Mouse (Mus musculus) MEL (cell line): Measurements from ENCODE around the gene Ttc3. TPM values are rescaled to one million over a fixed set of nuclear protein-coding genes. Genes with fewer than 3 reads are reported as not detected.

ENCODE experiments used
- DNase-seq: peaks from one replicate; pipeline ENCODE4 v3.0.0; 2011; ENCODE audit warnings: low read depth, low spot score
- H3K27ac ChIP-seq: 2 replicates; pipeline ENCODE4 v1.5.1; 2012; ENCODE audit warnings: low read depth, mild to moderate bottlenecking, control low read depth, low read length, moderate library complexity; ENCODE audit not compliant: control insufficient read depth
- H3K27me3 ChIP-seq, 2 experiments: fragments of 150-350 bp in 1 of 2; sonication (generic) in 1 of 2; 2 replicates each; pipeline ENCODE4 v1.6.1; 2012; ENCODE audit warnings: low read length in 2 of 2, mild to moderate bottlenecking in 2 of 2, improper control_type of control experiment in 1 of 2, moderate library complexity in 1 of 2; ENCODE audit not compliant: insufficient read depth in 2 of 2, control insufficient read depth in 1 of 2
- H3K36me3 ChIP-seq, 2 experiments: 2 replicates each; pipeline ENCODE4 v1.6.1; 2012 to 2014; ENCODE audit warnings: low read length in 2 of 2, improper control_type of control experiment in 1 of 2, inconsistent platforms in 1 of 2, mild to moderate bottlenecking in 1 of 2; ENCODE audit not compliant: insufficient read depth in 2 of 2, control insufficient read depth in 1 of 2
- H3K4me1 ChIP-seq, 2 experiments: fragments of 150-350 bp in 1 of 2; sonication (generic) in 1 of 2; 2 replicates each; pipeline ENCODE4 v1.6.1; 2012; ENCODE audit warnings: low read length in 2 of 2, improper control_type of control experiment in 1 of 2, mild to moderate bottlenecking in 1 of 2; ENCODE audit not compliant: insufficient read depth in 2 of 2, control insufficient read depth in 1 of 2
- H3K4me3 ChIP-seq, 2 experiments: fragments of 150-350 bp in 1 of 2; sonication (generic) in 1 of 2; 2 replicates each; pipeline ENCODE4 v1.5.1; 2012; ENCODE audit warnings: low read depth in 2 of 2, low read length in 2 of 2, mild to moderate bottlenecking in 2 of 2, moderate library complexity in 2 of 2, control low read depth in 1 of 2, improper control_type of control experiment in 1 of 2; ENCODE audit not compliant: control insufficient read depth in 1 of 2, insufficient read depth in 1 of 2
- H3K79me2 ChIP-seq: 2 replicates; pipeline ENCODE4 v1.6.1; 2012; ENCODE audit warnings: mild to moderate bottlenecking, low read length, moderate library complexity; ENCODE audit not compliant: control insufficient read depth, poor library complexity, insufficient read depth
- H3K9ac ChIP-seq: 2 replicates; pipeline ENCODE4 v1.6.1; 2012; ENCODE audit warnings: low read depth, mild to moderate bottlenecking, control low read depth, low read length, moderate library complexity; ENCODE audit not compliant: control insufficient read depth, poor library complexity, severe bottlenecking
- H3K9me3 ChIP-seq: fragments of 150-350 bp; sonication (generic); replicated peaks from 2 replicates; pipeline ENCODE4 v1.6.1; 2012; ENCODE audit warnings: mild to moderate bottlenecking, low read length, improper control_type of control experiment, moderate library complexity; ENCODE audit not compliant: insufficient read depth
- ELF1 ChIP-seq: IDR thresholded peaks from 2 replicates; pipeline ENCODE4 v1.6.1; 2014; ENCODE audit warnings: low read depth, mild to moderate bottlenecking, inconsistent platforms, low read length, improper control_type of control experiment, moderate library complexity
- GABPA ChIP-seq: IDR thresholded peaks from 2 replicates; pipeline ENCODE4 v1.6.1; 2012; ENCODE audit warnings: low read depth, mild to moderate bottlenecking, inconsistent platforms, low read length, improper control_type of control experiment, moderate library complexity
- JUND ChIP-seq: IDR thresholded peaks from 2 replicates; pipeline ENCODE4 v1.6.1; 2011; ENCODE audit warnings: low read depth, mild to moderate bottlenecking, improper control_type of control experiment, low read length
- KAT2A ChIP-seq: conservative IDR thresholded peaks from 2 replicates; pipeline ENCODE4 v1.6.1; 2012; ENCODE audit warnings: low read depth, low read length, improper control_type of control experiment, inconsistent platforms
- MAFK ChIP-seq: IDR thresholded peaks from 2 replicates; pipeline ENCODE4 v1.6.1; 2011; ENCODE audit warnings: low read depth, mild to moderate bottlenecking, low read length, improper control_type of control experiment, borderline replicate concordance
- MAX ChIP-seq: IDR thresholded peaks from 2 replicates; pipeline ENCODE4 v1.6.1; 2011; ENCODE audit warnings: low read length, improper control_type of control experiment
- MAZ ChIP-seq: IDR thresholded peaks from 2 replicates; pipeline ENCODE4 v1.6.1; 2012; ENCODE audit warnings: low read depth, mild to moderate bottlenecking, inconsistent platforms, low read length, improper control_type of control experiment
- MYB ChIP-seq: IDR thresholded peaks from 2 replicates; pipeline ENCODE4 v1.6.1; 2011; ENCODE audit warnings: mild to moderate bottlenecking, low read depth, low read length, improper control_type of control experiment
- NELFE ChIP-seq: IDR thresholded peaks from 2 replicates; pipeline ENCODE4 v1.6.1; 2011; ENCODE audit warnings: low read depth, low read length, improper control_type of control experiment
- POLR2AphosphoS2 ChIP-seq: IDR thresholded peaks from 2 replicates; pipeline ENCODE4 v1.6.1; 2011; ENCODE audit warnings: low read length, improper control_type of control experiment
- RCOR1 ChIP-seq: IDR thresholded peaks from 2 replicates; pipeline ENCODE4 v1.6.1; 2012; ENCODE audit warnings: low read depth, mild to moderate bottlenecking, inconsistent platforms, low read length, improper control_type of control experiment
- SMC3 ChIP-seq: IDR thresholded peaks from 2 replicates; pipeline ENCODE4 v1.6.1; 2011; ENCODE audit warnings: low read depth, low read length, improper control_type of control experiment
- TAL1 ChIP-seq: IDR thresholded peaks from 2 replicates; pipeline ENCODE4 v1.6.1; 2012; ENCODE audit warnings: mild to moderate bottlenecking, inconsistent platforms, low read length, moderate library complexity, mixed read lengths
- TCF12 ChIP-seq: IDR thresholded peaks from 2 replicates; pipeline ENCODE4 v1.6.1; 2014; ENCODE audit warnings: low read depth, mild to moderate bottlenecking, inconsistent platforms, low read length, improper control_type of control experiment, moderate library complexity
- USF2 ChIP-seq, 2 experiments: IDR thresholded peaks; 2 replicates each; pipeline ENCODE4 v1.6.1; 2011 to 2012; ENCODE audit warnings: improper control_type of control experiment in 2 of 2, low read length in 2 of 2, borderline replicate concordance in 1 of 2, inconsistent platforms in 1 of 2, low read depth in 1 of 2, mild to moderate bottlenecking in 1 of 2; ENCODE audit not compliant: insufficient read depth in 1 of 2
- ZNF384 ChIP-seq: IDR thresholded peaks from 2 replicates; pipeline ENCODE4 v1.6.1; 2012; ENCODE audit warnings: low read depth, mild to moderate bottlenecking, inconsistent platforms, low read length, improper control_type of control experiment
- polyA plus RNA-seq, 2 experiments: library from polyadenylated mRNA; stranded (reverse) in 1 of 2; unstranded in 1 of 2; fragments of >175 nt in 1 of 2; fragments of >200 nt in 1 of 2; gene quantifications; 2 replicates each; pipeline versions ENCODE4 v1.2.1 to v1.2.4; 2012; ENCODE audit warnings: low replicate concordance in 2 of 2, low read depth in 1 of 2; ENCODE audit not compliant: insufficient read length in 2 of 2, insufficient read depth in 1 of 2, missing spikeins in 1 of 2
- total RNA-seq: library from RNA; depleted of rRNA; stranded (reverse); fragments of 300-350 nt; gene quantifications from 2 replicates; pipeline ENCODE4 v1.2.3, GENCODE M21; 2012

The Ttc3 gene
- total and polyA plus RNA-seq, 3 experiments, result 46.4 to 352 (median 47.5) TPM

GRCm38 (mm10) chr16:94349588-94350286, 20.7 kb upstream of the Ttc3 start:
- H3K4me1 ChIP-seq, result 0 out of 4 replicates have a peak, but pooled peaks cover 0 to 3% of the 10 kb centered on the region in 2 experiments
- H3K27ac ChIP-seq, result no peak overlapping the region
- H3K9ac ChIP-seq, result no peak overlapping the region
- DNase-seq, result no peak
- TF ChIP-seq MAX, result no peak
- TF ChIP-seq USF2 (IDR thresholded peaks at IDR 0.05; ENCODE audit: borderline replicate concordance in 1 of 2, insufficient read depth in 1 of 2, low read depth in 1 of 2, low read length in 2 of 2), result no peak
- TF ChIP-seq JUND, result no peak
- TF ChIP-seq TCF12, result no peak
- no peak for TF ChIP-seq TAL1
- H3K4me3 ChIP-seq, result no peak overlapping the region
- peaks cover 0 to 5% of the 10 kb centered on the region in 2 experiments; a peak in 2 of 4 replicates for H3K27me3 ChIP-seq
- H3K79me2 ChIP-seq, result no peaks in the 10 kb centered on the region
- no peaks in the 10 kb centered on the region for H3K9me3 ChIP-seq
- H3K36me3 ChIP-seq, result no peaks in the 10 kb centered on the region; a peak in 1 of 4 replicates

- TF ChIP-seq RCOR1 (no peak), KAT2A (no peak), ZNF384 (no peak), POLR2AphosphoS2 (no peak), MAFK (no peak), ELF1 (no peak), JUND (no peak), NELFE (no peak), MAZ (no peak), SMC3 (no peak), MYB (no peak), TCF12 (no peak), GABPA (no peak)
These were observed 20.1 kb upstream of the Ttc3 start for GRCm38 (mm10) chr16:94350287-94350677.

More at GRCm38 (mm10) chr16:94350287-94350677, 20.1 kb upstream of the Ttc3 start:
- Histone ChIP-seq H3K9ac (no peak overlapping the region), H3K79me2 (no peaks in the 10 kb centered on the region), H3K36me3 (no peaks in the 10 kb centered on the region; a peak in 1 of 4 replicates), H3K27me3 (peaks cover 0 to 5% of the 10 kb centered on the region in 2 experiments; a peak in 2 of 4 replicates), H3K4me3 (no peak overlapping the region), H3K27ac (no peak overlapping the region), H3K4me1 (0 out of 4 replicates have a peak, but pooled peaks cover 0 to 3% of the 10 kb centered on the region in 2 experiments), H3K9me3 (no peaks in the 10 kb centered on the region)
- no peak for DNase-seq
